Comparison of ENCODE assay signal across 22 mouse cellular contexts in the genomic region with DNA sequence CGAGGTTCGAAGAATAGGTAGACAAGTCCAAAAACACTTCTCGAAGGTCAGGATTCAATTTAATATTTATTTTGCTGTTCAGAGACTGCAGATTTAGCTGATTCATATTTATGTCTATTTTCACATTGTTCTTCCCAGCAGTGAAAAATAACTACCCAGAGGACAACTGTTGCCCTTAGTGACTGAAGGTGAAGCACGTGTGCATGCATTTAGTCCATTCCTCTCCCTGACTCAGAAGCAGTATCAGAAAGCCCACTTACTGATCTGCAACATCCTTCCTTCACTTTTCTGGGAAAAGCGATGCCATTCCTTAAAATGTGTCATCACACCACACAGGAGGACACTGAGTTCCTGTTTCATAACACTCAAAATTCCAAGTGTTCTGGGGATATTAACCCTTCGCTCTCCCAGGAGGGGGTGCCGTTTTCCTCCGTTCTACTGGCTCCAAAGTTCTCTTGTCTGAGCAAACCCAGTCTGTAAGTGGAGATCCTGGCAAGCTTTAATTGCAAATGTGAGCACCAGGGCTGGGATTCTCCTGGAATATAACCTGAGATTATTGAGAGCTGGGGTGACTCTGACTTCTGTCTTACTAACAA.
"Had no signal": no experiment of that assay in that cellular context is flagged by ENCODE, and none has a peak within 500 bp of the region (broad histone marks: within the 10 kb centered on the region; RNA-seq: fewer than 3 reads in every experiment).

No protein-coding gene starts in this region.

- H3K9me3 ChIP-seq: limb, embryonic 12.5 days; limb, embryonic 15.5 days; liver, embryonic 12.5 days; liver, embryonic 15.5 days; megakaryocyte, embryonic 14.5 days; midbrain, embryonic 10.5 days; midbrain, embryonic 13.5 days; neural tube, embryonic 12.5 days; neural tube, embryonic 15.5 days had no signal

- H3K4me1 ChIP-seq: liver, embryonic 12.5 days; neural tube, embryonic 12.5 days had no signal

- H3K27ac ChIP-seq: layer of hippocampus, adult 2 months; limb, embryonic 12.5 days; limb, embryonic 15.5 days; liver, embryonic 12.5 days; liver, embryonic 15.5 days; midbrain, embryonic 10.5 days; midbrain, embryonic 13.5 days; neural tube, embryonic 12.5 days; neural tube, embryonic 15.5 days; stomach, postnatal 0 days had no signal

- H3K27me3 ChIP-seq: limb, embryonic 12.5 days; limb, embryonic 15.5 days; neural tube, embryonic 12.5 days; neural tube, embryonic 15.5 days had no signal

- DNase-seq: kidney, adult 18-20 months; kidney, postnatal 25 days; layer of hippocampus, adult 9-11 months; left cerebral cortex, postnatal 4 days; lung, postnatal 10 days; lung, postnatal 36 days; right cerebral cortex, adult 18-20 months; right cerebral cortex, postnatal 14 days; right cerebral cortex, postnatal 4 days; thymus, postnatal 36 days had no signal

- H3K4me2 ChIP-seq: limb, embryonic 12.5 days; limb, embryonic 15.5 days; liver, embryonic 12.5 days; liver, embryonic 15.5 days; lung, embryonic 14.5 days; midbrain, embryonic 13.5 days; neural tube, embryonic 12.5 days; neural tube, embryonic 15.5 days had no signal

- H3K9ac ChIP-seq: limb, embryonic 12.5 days; limb, embryonic 15.5 days; liver, embryonic 12.5 days; liver, embryonic 15.5 days; lung, embryonic 14.5 days; midbrain, embryonic 13.5 days; neural tube, embryonic 12.5 days; neural tube, embryonic 15.5 days had no signal

- H3K36me3 ChIP-seq: limb, embryonic 12.5 days; limb, embryonic 15.5 days; liver, embryonic 12.5 days; liver, embryonic 15.5 days; midbrain, embryonic 10.5 days; midbrain, embryonic 13.5 days; neural tube, embryonic 12.5 days; neural tube, embryonic 15.5 days had no signal

- H3K4me3 ChIP-seq: layer of hippocampus, adult 2 months; limb, embryonic 12.5 days; limb, embryonic 15.5 days; liver, embryonic 12.5 days; liver, embryonic 15.5 days; megakaryocyte, embryonic 14.5 days; midbrain, embryonic 10.5 days; midbrain, embryonic 13.5 days; neural tube, embryonic 12.5 days; neural tube, embryonic 15.5 days had no signal

- ATAC-seq: liver, embryonic 12.5 days; midbrain, embryonic 13.5 days had no signal
